Mouse (Mus musculus): Measurements from ENCODE around the gene Cnih3. TPM values are rescaled to one million over a fixed set of nuclear protein-coding genes. Genes with fewer than 3 reads are reported as not detected.
A peak's percentile ranks its signal among the peaks of the same experiment; 100 is the strongest.

Cnih3 gene
- total RNA-seq, 2 experiments from 2014 or later: 0.10 TPM; not detected in 1

DNA sequence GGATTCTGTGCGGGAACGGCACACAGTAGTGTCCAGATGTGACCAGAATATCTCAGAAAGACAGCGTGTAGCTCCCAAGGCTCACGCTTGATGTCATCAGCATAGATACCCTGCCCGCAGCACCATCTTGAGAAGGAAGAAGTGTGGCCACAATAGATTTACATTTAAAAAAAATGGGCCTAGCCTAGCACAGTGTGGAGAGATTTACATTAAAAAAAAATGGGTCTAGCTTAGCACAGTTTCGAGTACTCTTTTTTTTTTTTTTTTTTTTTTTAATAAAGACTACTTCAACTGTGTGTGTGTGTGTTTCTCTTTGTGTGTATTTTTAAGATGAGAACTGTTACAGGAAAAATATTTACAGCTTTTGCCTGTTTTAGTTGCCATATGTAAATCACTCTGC lies 13.3 kb upstream of the Cnih3 start:
- no peak for DNase-seq
- intact Hi-C loops (cut with DNase I; ENCODE audit: low total_unique reads): no loop called here

DNA sequence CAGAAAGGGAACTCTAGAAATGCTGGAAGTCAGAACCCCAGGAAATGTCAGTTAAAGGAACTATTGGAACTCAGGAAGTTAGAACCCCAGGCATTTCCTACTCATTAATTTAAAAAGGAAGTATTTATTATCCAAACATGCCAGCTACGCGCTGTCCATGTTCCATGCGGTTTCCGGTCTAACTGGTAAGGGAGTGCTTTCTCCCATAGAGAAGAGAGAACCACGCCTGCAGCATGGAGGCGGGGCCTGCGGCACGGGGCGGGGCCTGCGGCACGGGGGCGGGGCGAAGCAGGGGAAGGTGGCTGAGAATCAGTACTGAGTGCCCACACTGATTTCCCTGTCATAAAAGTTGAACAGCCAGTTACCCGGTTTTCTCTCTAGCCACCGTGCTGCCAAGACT lies 6.9 kb upstream of the Cnih3 start:
- no peak for DNase-seq
- intact Hi-C loops (cut with DNase I; ENCODE audit: low total_unique reads): no loop called here

DNA sequence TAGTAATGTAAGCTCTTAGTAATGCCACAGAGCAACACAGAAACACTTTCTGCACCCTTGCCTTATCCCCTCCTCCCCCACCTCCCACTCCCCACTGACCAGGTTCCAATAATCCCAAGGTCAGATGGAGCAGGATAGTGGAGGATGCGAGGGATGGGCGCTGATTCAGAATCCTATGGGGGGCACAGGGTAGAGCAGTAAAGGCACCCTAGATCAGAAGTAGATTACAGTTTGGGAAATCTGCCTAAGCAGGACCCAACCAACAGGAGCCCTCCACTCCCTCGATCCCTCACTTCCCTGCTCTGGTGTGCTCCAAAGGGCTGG lies 423 bp upstream of the Cnih3 start:
- no peak for DNase-seq
- intact Hi-C loops (cut with DNase I; ENCODE audit: low total_unique reads): no loop called here

DNA sequence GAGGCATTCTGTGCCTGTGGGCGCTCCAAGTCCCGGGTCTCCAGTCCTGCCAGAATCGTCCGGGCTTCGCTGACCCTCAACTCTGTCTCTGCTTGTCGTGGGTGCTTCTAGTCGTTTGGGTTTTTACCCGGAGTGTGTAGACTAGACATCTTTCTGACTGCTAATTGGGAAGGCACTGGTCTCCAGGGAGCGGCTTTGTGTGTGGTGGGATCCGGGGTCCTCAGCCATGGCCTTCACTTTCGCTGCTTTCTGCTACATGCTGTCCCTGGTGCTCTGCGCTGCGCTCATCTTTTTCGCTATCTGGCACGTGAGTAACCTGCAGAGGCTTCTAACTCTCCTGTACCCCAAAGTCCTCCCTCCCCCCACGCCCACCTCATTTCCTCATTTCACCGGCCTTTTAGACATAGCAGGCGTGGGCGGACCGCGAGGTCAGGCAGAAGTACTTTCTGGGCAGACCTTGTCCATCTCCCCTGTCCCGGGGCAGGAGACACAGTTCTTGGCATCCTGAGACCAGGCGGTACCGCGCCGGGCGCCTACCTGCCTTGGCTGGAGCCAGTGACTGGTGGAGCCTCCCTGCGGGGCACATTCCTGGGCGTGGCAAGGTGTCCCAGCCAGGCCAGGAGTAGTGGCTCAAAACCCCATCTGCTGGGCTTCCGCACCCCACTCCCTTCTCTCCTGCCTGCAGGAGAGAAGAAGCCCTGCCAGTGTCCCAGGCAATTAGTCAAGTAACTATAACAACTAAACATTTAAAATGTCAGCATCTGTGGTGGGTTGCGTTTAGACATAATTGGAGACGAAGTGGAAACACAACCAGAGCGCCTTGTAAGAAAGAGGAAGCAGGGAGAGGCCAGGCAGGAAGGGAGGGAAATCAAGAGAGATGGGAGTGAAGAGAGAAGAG lies 1.0 kb downstream of the Cnih3 start:
- intact Hi-C loops (cut with DNase I; ENCODE audit: low total_unique reads): no loop called here
- DNase-seq: no peak

DNA sequence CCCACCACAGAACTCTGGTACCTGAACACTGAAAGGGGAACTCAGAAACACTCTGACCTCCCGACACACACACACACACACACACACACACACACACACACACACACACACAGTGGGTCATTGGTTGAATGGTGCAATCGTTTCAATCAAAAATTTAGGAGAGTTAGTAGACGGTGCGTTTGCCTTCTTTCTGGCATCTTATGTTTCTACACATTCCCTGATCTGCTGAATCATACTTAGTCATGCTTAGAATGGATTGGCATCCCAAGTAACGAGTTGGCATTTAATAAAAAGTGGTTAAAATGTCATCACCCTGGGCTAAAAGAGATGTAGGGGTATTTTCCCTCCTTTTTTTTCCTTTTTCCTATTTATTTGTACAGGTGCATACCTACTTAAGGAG lies 3.3 kb downstream of the Cnih3 start:
- intact Hi-C loops (cut with DNase I; ENCODE audit: low total_unique reads): no loop called here
- DNase-seq: no peak

DNA sequence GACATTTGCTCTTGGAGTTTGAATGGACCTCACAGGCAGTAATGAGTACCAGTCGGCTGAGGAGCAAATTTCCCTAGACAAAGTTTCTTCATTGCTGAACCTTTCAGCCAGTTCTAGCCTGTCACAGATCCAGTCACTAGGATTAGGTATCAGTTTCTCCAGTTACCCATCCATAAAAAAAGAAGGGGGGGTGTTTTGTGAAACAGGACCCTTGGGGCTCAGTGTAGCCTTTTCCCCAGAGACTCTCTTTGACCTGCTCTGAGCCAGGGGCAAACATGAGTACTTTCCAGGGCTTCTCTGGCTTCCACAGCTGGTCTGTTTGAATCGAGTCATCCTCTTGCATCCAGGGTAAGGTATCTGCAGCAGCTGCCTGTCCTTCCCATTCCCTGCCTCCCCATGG lies 5.4 kb downstream of the Cnih3 start:
- DNase-seq: no peak
- intact Hi-C loops (cut with DNase I; ENCODE audit: low total_unique reads): no loop called here

DNA sequence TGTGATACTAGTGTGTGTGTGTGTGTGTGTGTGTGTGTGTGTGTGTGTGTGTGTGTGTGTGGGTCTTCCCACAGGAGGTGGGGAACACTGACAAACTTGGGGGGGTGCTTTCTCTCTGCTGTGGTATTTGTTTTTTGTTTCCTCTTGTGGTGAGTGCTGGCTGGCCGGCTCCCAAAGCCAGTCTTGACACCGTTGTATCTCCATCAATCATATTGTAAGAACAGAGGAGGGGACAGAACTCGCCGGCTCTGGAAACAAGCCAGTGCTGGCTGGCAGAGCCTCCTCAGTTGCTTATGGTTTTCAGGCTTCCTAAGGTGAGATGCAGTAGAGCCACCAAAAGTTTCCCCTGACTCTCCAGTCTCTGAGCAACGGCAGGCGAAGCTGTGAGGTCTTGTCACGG lies 6.1 kb downstream of the Cnih3 start:
- no peak for DNase-seq
- intact Hi-C loops (cut with DNase I; ENCODE audit: low total_unique reads): no loop called here

DNA sequence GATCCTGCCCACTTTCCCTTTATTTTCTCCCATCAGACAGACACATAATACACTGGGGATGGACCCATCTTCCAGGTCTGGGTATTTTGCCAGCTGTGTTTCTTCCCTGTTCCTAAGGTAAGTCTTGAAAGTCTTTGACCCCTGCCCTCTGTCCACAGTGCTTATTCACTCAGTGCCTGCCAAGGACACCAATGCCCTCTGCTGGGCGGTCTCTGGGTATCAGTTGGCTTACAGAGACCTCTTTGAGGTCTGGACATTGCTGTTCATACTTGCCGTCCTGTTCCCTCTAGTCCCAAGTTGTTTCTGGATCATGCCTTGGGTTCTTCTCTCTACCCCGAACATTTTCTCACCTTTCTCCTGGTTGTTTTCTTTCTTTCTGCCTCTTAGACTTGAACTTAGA lies 8.3 kb downstream of the Cnih3 start:
- intact Hi-C loops (cut with DNase I; ENCODE audit: low total_unique reads): no loop called here
- no peak for DNase-seq

DNA sequence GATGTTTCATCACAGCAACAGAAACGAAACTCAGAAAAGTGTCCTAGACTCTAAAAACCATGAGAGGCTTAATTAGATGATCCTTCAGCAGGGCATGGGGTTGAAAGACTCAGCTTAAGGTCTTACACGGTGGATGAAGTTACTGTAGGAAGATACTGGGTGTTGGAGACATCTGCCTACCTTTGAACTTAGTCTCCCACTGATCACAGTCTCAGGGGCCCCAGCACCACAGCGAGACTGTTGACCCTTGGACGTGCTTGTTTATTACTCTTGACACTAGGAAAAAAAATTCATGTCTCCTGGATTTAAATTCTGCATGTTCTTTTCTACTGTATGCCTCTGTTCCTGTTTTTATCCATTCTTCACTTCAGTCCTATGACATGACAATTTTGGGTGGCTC lies 11.6 kb downstream of the Cnih3 start:
- DNase-seq: no peak
- intact Hi-C loops (cut with DNase I; ENCODE audit: low total_unique reads): no loop called here

DNA sequence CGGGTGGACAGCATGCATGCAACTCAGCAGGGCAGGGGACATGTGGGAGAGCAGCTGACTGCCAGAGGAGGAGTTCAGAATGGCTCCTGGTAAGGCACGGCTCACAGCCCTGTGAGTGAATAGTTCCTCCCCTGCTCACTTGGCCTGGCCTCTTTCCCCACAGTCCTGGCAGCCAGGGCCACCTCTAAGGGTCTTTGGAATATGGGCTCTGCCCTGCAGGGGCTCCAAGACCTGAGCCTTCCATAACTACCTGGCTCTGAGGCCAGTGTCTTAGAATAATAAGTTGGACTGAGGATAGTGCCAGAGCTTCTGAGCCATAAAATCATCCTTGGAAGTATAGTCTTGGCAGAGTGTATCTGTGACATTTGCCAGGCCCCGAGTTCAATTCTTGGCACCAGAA lies 12.9 kb downstream of the Cnih3 start:
- intact Hi-C loops (cut with DNase I; ENCODE audit: low total_unique reads): no loop called here

DNA sequence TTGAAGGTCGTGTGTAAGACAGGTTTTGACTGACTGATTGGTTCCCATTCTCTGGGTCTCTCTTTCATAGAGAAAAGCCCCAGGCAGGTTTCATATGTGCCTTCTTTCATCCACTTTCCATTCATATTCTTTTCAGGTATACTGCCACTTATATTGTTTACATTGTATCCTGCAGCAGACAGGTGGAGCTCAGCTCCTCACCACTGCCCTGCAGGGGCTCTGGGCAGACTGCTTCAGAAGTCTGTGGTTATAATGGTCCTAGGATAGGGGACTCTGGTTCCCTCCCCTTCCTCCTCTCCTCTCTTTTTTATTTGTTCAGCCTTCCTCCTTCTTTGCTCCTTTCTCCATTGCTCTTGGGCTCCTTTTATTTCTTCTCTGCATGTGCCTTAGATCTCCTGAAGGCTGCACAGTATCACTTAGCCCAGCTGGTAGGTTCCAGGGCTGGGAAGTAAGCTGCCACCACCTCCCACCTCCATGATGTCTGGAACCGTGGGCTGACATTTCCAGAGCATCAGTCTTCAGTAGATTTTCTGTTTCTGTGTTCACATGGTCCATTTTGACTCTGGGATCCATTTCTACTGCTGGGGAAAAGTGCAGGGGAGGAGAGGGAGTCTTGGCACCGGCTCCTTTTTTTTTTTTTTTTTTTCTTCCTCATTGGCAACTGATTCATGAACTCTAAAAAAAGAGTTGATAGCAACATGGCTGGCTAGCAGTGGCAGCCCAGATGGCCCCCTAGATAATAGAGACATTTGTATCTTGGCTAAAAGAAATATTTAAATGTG lies 16.6 kb downstream of the Cnih3 start:
- intact Hi-C loops (cut with DNase I; ENCODE audit: low total_unique reads): no loop called here
- DNase-seq: no peak

More for the DNA sequence above, 12.9 kb downstream of the Cnih3 start:
- DNase-seq: no peak

DNA sequence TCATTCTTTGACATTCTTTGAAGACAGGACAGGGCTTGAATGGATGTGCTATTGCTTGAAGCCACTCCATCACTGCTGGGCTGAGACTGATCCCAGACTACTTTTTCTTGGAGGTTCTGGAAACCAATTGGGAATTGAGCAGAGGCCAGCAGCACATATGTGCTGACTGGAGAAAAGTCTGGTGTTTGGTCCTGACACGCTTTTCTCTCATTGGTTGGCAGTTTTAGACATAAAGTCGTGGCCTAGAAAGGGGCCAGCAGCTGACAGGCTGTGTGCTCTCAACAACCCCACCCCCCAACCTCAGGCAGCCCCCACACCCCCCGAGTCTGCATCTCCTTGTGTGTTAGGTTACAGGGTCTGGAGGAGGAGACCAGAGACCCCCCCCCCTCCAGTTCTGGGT lies 17.9 kb downstream of the Cnih3 start:
- intact Hi-C loops (cut with DNase I; ENCODE audit: low total_unique reads): loop anchor here (10.0 kb wide), 1 partner anchor 96 kb away; no protein-coding TSS in a partner anchor
- DNase-seq: no peak

DNA sequence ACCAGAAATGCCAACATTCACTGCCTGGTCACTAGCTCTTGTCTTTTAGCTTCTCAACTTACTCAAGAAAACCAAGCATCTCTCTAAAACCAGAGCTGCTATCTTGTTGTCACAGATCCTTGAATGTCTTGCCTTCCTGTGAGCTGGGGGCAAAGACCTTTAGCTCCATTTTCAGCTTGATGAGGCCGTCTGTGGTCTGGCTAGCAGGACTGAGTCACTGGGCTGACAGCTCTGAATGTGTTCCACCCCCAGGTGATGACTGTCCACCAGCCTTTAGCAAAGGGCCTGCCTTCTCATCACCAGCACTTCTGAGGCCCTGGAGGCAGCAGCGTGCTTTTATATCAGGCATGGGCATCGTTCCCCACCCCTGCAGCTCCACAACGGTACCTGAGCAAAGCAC lies 18.8 kb downstream of the Cnih3 start:
- no peak for DNase-seq
- intact Hi-C loops (cut with DNase I; ENCODE audit: low total_unique reads): loop anchor here (10.0 kb wide), 1 partner anchor 96 kb away; no protein-coding TSS in a partner anchor

DNA sequence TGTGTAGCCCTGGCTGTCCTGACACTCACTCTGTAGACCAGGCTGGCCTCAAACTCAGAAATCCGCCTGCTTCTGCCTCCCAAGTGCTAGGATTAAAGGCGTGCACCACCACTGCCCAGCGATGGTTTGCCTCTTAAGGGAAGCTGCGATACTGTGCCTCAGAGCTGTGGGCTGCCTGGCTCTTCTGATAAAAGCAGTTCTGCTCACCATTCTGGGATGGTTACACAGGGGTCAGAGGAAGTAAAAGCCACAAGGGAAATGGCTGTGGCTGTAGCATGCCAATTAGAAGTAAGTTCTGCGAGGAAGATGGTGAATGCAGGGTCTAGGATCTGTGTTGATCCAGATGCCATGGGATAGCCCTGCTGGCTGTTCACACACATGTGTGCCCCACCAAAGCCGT lies 19.9 kb downstream of the Cnih3 start:
- intact Hi-C loops (cut with DNase I; ENCODE audit: low total_unique reads): loop anchor here (10.0 kb wide), 1 partner anchor 98 kb away; no protein-coding TSS in a partner anchor
- DNase-seq: no peak

DNA sequence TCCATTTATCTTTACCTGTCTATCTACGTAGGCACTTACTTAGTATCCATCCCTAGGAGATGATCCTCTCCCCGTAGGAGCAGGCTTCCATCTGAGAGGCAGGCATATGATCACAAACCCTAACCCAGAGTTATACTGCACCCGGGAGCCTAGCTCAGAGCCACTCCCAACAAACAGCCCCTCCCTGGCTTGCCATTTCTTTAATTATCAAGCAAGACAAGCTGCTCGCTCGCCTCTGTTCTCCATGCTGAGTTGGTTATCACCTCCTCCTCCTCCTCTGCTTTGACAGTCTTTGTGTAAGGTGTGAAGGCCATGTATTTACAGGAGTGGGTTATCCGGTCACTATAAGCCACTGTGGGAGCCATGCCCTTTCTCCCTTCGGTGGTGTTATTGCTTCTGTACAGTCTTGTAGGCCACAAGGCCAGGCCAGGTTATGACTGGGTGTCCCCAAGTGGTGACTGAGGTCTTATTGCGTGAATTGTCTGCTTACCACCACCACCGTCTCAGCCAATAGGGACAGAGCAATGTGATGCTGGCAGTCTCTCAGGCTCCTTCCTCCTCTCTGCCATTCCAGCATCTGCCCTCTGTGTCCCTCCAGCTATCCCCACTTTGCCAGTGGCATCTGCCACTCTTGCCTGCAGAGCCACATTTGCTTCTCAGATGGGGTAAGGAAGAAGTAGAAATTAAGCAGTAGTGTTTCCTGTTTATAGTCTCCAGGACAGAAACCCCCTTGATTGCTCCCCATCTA lies 22.4 kb downstream of the Cnih3 start:
- intact Hi-C loops (cut with DNase I; ENCODE audit: low total_unique reads): loop anchor here (5.0 to 10.0 kb wide), 2 partner anchors 100 to 172 kb away; no protein-coding TSS in a partner anchor

DNA sequence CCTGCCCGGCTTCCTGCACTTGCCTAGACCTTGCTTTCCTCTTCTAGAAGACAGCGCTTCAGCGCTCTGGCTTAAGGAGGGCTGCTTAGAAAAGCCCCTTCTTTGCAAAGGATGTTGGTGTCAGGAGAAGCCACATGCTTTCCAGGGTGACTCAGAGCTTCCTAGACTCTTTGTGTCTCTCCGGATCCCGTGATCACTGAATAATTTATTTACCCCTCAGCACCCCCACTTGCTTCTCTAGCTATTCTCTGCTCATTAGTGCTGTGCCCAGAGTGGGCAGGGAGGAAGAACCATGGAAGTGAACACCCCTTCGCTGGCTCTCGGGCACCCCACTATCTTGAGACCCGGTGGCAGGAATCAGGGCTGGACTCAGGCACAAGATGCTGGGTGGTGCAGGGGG lies 24.0 kb downstream of the Cnih3 start:
- no peak for DNase-seq
- intact Hi-C loops (cut with DNase I; ENCODE audit: low total_unique reads): loop anchor here (5.0 to 10.0 kb wide), 2 partner anchors 102 to 171 kb away; no protein-coding TSS in a partner anchor

More for the DNA sequence above, 22.4 kb downstream of the Cnih3 start:
- DNase-seq: no peak

DNA sequence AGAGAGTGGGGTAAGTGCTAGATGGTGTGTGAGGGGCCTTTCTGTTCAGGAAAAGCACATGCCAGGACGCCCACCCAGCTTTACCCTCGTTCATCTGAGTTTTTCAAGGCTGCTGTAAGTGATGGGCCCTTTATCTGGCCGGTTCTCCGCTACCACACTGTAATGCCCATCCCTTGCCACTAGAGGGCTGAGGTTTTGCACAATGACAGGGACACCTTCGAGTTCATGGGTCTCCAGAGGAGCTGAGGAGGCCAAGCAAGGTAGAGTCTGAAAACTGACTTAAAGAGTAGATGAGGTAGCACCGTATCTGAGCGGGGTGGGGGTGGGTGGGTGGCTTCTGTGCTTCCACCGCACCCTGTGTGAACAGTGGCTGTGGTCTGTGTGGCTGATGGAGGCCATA lies 27.2 kb downstream of the Cnih3 start:
- intact Hi-C loops (cut with DNase I; ENCODE audit: low total_unique reads): loop anchor here (5.0 to 10.0 kb wide), 2 partner anchors 105 to 168 kb away; no protein-coding TSS in a partner anchor
- peak; percentile 43 for DNase-seq

DNA sequence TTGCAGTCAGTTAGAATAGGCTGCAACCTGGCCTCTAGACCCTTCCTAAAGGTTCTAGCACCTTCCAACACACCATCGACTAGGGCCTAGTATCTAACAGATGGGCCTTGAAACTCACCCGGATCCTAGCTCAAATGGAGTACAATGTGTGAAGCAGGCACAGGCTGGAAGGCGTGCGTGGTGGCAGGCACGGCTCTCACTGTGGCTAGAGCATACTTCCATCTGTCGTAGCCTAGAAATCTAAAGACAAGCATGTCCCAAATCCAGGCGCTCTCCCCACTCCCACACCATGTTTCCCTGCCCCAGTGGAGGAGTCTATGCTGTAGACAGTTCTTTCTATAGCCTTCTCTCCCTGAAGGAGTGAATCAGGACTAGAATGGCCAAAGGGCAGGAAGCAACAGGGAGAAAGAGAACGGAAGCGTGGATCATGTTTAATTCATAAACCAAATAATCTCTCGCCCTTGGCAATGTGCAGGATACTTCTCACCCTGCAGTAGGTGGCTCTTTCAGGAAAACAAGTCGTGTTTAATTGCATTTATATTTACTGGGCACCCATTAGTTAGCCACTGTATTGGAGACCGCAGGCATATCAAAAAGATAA lies 29.1 kb downstream of the Cnih3 start:
- intact Hi-C loops (cut with DNase I; ENCODE audit: low total_unique reads): no loop called here
- DNase-seq: no peak

DNA sequence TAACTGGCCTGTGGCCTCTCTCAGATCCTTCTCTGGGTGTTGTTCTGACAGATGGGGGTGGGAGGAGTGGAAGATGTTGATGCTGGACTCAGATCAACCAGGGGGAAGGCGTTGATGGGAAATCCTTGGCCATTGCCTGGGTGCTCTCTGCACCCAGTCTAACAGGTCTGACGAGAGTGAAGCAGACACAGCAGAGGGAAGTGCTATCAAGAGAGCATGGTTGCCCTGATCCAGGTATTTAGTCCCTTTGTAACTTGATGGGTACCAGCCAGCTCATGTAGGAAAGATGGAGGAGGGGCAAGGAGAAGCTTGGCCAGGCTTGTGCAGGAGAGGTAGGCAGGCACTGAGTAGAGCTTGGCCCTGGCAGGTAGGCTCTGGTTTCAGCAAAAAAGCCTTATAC lies 36.8 kb downstream of the Cnih3 start:
- intact Hi-C loops (cut with DNase I; ENCODE audit: low total_unique reads): no loop called here

More for the DNA sequence above, 36.8 kb downstream of the Cnih3 start:
- no peak for DNase-seq
